Mouse (Mus musculus) forebrain, postnatal 0 days (tissue): ENCODE measurements around the gene Lancl2. TPM values are rescaled to one million over a fixed set of nuclear protein-coding genes. Genes with fewer than 3 reads are reported as not detected.

Experiments
- ATAC-seq: fragments of 200-750 bp; cut with Nextera tagmentation; 2 replicates; pipeline ENCODE4 v1.8.0; 2017; ENCODE audit warnings: mild to moderate bottlenecking, moderate library complexity
- DNase-seq: peaks from one replicate; pipeline ENCODE4 v3.0.0-alpha.2; 2015
- H3K27ac ChIP-seq: fragments of 300-500 bp; sonication (generic); 2 replicates; pipeline ENCODE4 v1.5.1; 2014; ENCODE audit warnings: low read depth, mild to moderate bottlenecking, antibody characterized with exemption, low read length, moderate library complexity, mixed read lengths
- H3K27me3 ChIP-seq: fragments of 300-500 bp; sonication (generic); 2 replicates; pipeline ENCODE4 v1.6.1; 2014; ENCODE audit warnings: mild to moderate bottlenecking, low read length, mixed read lengths; ENCODE audit not compliant: insufficient read depth
- H3K36me3 ChIP-seq: fragments of 300-500 bp; sonication (generic); 2 replicates; pipeline ENCODE4 v1.6.1; 2014; ENCODE audit warnings: mild to moderate bottlenecking, moderate library complexity; ENCODE audit not compliant: insufficient read depth
- H3K4me1 ChIP-seq: fragments of 300-500 bp; sonication (generic); 2 replicates; pipeline ENCODE4 v1.6.1; 2014; ENCODE audit warnings: antibody characterized with exemption; ENCODE audit not compliant: insufficient read depth
- H3K4me2 ChIP-seq: fragments of 300-500 bp; sonication (generic); 2 replicates; pipeline ENCODE4 v1.6.1; 2014; ENCODE audit warnings: low read depth, mild to moderate bottlenecking, moderate library complexity
- H3K4me3 ChIP-seq: fragments of 300-500 bp; sonication (generic); 2 replicates; pipeline ENCODE4 v1.5.1; 2014; ENCODE audit warnings: low read depth, low read length, mixed read lengths
- H3K9ac ChIP-seq: fragments of 300-500 bp; sonication (generic); 2 replicates; pipeline ENCODE4 v1.6.1; 2014; ENCODE audit warnings: mild to moderate bottlenecking
- H3K9me3 ChIP-seq: fragments of 300-500 bp; sonication (generic); 2 replicates; pipeline ENCODE4 v1.6.1; 2016; ENCODE audit warnings: low read length
- CTCF ChIP-seq: sonication (generic); IDR thresholded peaks from 2 replicates; pipeline ENCODE4 v1.5.1; 2016; ENCODE audit warnings: antibody characterized with exemption, control low read depth, low read depth
- WGBS: fragments of 180-500 bp; shearing (Covaris S2); extraction: QIAGEN DNeasy Blood & Tissue Kit; methylation state at CpG from one replicate; pipeline ENCODE4 v1.1.7; 2014; 5-methylcytosine and 5-hydroxymethylcytosine counted together
- polyA plus RNA-seq: library from polyadenylated mRNA; unstranded; fragments of >200 nt; fragmentation: Nextera tagmentation; extraction: Ambion mirVana; gene quantifications from 2 replicates; pipeline ENCODE4 v1.2.1, GENCODE M21; 2015
- total RNA-seq: library from RNA; depleted of rRNA; stranded (reverse); fragments of >200 nt; gene quantifications from 2 replicates; pipeline ENCODE4 v1.2.3, GENCODE M21; 2014; rRNA removed

The Lancl2 gene
- total RNA-seq = 146 and 150 TPM in 2 replicates
- 76.0 and 102 TPM in 2 replicates for polyA plus RNA-seq

DNA sequence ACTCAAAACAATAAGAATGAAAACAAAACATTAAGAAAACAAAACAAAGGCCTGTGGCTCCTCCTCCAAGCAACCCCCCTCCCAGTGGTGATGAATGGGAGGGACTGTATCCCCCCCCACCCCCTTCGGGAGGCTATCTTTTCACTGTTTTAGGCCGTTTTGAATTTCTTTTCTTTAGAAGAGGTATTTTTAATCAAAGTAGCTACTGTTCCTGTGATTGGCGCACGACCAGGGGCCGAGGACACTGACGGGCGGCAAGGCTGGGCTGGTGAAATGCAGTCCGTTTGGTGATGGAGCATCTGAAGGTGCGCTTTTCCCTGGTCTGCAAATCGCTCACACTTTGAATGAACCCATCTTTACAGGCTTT lies at the start of gene Lancl2:
Gene Lancl2 (plus strand): TSS at position 165 of the 367 bp plus-strand sequence.
- ATAC-seq (peak; percentile 30), DNase-seq (no peak)
- Histone ChIP-seq H3K9ac (peak within 1 kb of the TSS; percentile 98), H3K4me2 (peak within 1 kb of the TSS; percentile 66), H3K4me3 (peak within 1 kb of the TSS; percentile 83), H3K36me3 (no peaks in the 10 kb centered on the region), H3K27me3 (no peaks in the 10 kb centered on the region), H3K27ac (peak within 1 kb of the TSS; percentile 99), H3K4me1 (peaks cover 11% of the 10 kb centered on the region; the same call in 1 of the 2 replicates), H3K9me3 (no peaks in the 10 kb centered on the region)
- WGBS = under 1% methylated on average over 10 of the region's 10 CpGs
- no peak for TF ChIP-seq CTCF

DNA sequence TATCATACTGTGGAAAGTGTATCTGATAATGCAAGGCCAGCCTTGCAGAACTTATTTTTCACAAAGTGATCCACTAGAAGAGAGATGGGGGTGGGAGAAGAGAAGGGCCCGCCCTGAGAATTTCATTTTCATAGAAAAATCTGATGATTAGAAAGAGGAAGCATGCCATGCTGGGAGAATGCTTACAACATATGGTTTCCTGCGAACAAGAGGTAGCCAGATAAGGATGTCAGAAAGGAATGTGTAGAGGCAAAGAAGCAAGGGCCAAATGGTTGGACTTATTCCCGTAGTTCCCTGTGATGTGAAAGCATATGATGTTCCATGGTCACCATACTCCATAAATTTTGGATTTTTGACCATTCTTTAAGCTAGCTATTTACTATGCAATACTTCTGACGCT lies 41.0 kb upstream of the Lancl2 start:
- H3K9ac ChIP-seq = no peak overlapping the region
- H3K4me1 ChIP-seq = no peaks in the 10 kb centered on the region
- H3K27ac ChIP-seq = no peak overlapping the region
- H3K4me3 ChIP-seq = no peak overlapping the region
- no peaks in the 10 kb centered on the region for H3K9me3 ChIP-seq
- ATAC-seq (no peak), DNase-seq (no peak)
- no peak for TF ChIP-seq CTCF
- H3K27me3 ChIP-seq = no peaks in the 10 kb centered on the region
- H3K36me3 ChIP-seq = no peaks in the 10 kb centered on the region
- WGBS = 88% methylated on average over 4 of the region's 4 CpGs
- no peak overlapping the region for H3K4me2 ChIP-seq

DNA sequence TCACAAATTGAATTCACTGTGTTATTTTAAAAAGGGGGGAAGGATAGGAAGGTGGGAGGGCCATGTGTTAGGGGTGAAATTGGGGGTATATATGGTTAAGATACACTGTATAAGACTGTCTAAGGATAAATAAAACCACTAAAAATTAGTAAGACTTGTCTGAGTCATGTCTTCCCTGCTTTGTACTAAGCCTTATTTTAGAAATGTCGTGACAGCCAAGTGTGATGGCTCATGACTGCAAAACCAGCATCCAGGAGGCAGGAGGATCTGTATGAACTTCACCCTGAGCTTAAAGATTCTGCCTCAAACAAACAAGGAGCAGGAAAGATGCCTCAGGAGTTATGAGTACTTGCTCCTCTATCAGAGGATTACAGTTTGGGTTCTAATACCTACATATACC lies 18.2 kb upstream of the Lancl2 start:
- no peaks in the 10 kb centered on the region for H3K27me3 ChIP-seq
- ATAC-seq = no peak
- H3K4me1 ChIP-seq = no peaks in the 10 kb centered on the region
- H3K4me3 ChIP-seq = no peak overlapping the region
- no peak for TF ChIP-seq CTCF
- H3K4me2 ChIP-seq = no peak overlapping the region
- no peaks in the 10 kb centered on the region for H3K36me3 ChIP-seq
- no peak overlapping the region for H3K27ac ChIP-seq
- H3K9me3 ChIP-seq = no peaks in the 10 kb centered on the region
- WGBS = 100% methylated on average over 1 of the region's 1 CpGs
- no peak for DNase-seq
- H3K9ac ChIP-seq = no peak overlapping the region

DNA sequence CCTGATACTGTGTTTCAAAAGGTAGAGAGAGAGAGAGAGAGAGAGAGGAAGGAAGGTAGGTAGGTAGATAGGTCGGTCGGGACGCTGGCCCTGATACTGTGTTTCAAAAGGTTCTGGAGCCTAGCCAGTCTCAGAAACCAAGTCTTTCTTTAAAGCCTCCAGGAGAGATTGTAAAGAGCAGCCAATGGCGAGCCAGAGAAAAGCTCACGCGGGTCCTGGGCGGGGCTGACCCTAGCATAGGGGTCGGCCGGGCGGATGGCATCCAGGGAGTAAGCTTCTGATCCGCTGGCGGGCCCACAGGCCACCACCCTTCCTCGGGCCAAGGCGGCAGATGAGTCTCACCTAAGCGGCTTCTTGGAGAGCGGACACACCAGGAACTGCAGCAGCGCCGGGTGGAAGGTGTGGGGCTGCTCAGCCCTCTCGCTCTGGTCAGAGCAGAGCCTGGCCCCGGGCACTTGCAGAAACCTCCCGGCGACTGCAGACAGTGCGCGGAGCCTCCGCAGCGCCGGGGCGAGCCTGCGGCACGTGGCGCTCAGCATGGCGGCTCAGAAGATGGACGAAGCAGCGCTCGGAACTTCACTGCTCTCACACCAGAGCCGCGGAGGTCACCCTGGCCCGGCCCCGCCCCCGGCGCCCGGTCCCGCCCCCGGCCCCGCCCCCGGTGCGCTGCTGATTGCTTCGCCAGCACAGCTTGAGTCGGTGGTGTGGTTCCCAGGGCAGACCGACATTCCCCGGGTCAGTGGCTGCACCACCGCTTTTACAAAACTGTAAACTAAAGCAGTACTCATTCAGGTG lies 10.7 kb upstream of the Lancl2 start, which contains the start of gene Pyurf:
Gene Pyurf (minus strand): TSS at position 612 of the 795 bp plus-strand sequence.
- peak within 1 kb of the TSS; percentile 81 for H3K27ac ChIP-seq
- peak within 1 kb of the TSS; percentile 91 for H3K4me2 ChIP-seq
- no peaks in the 10 kb centered on the region for H3K36me3 ChIP-seq
- H3K4me1 ChIP-seq = no peaks in the 10 kb centered on the region
- H3K9ac ChIP-seq = peak within 1 kb of the TSS; percentile 91
- H3K27me3 ChIP-seq = no peaks in the 10 kb centered on the region
- ATAC-seq (peak; percentile 98), DNase-seq (peak; percentile 89)
- TF ChIP-seq CTCF = peak; percentile 25; the same call in 1 of the 2 replicates
- H3K9me3 ChIP-seq = no peaks in the 10 kb centered on the region
- WGBS = 3% methylated on average over 45 of the region's 52 CpGs
- H3K4me3 ChIP-seq = peak within 1 kb of the TSS; percentile 77

DNA sequence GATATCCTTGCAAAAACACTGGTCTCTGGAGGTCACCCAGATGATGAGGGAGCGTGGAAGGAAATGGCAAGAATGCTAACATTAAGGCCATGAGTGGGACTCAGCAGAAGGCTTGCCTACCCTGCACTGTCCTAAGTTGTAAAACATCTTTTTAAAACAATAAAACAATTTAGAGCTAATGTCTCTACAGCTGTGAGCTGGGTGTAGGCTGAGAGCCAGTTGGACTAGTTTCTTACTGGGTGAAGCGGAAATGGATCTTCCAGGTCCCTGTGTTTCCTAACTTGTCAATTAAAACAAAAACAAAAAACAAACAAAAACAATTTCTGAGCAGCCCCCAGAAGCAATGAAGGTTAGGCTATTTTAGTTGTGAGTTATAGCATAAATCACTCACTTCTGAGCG lies 9.2 kb upstream of the Lancl2 start:
- WGBS = 93% methylated on average over 3 of the region's 3 CpGs
- Histone ChIP-seq H3K4me3 (no peak overlapping the region), H3K4me2 (no peak overlapping the region), H3K27me3 (no peaks in the 10 kb centered on the region), H3K4me1 (no peaks in the 10 kb centered on the region), H3K36me3 (no peaks in the 10 kb centered on the region), H3K27ac (no peak overlapping the region), H3K9me3 (no peaks in the 10 kb centered on the region), H3K9ac (no peak overlapping the region)
- ATAC-seq (no peak), DNase-seq (no peak)
- no peak for TF ChIP-seq CTCF

DNA sequence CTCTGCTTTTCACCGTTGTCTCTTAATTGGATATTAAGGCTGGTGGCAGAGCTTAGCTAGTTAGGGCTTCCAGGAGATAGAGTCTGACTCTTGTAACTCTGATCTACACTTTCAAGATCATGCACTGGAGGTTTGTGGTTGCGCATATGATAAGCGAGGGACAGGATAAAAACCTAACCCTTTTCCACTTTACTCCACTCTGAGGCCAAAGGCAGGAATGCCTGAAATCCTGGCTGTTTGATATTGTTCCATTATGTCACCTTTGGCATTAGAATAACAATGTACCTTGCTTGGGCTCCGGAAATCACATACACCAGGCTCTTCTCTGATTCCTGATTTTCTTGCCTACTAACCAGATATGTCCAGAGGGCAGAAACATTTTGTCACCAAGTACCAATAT lies 654 bp upstream of the Lancl2 start:
- DNase-seq (peak; percentile 51), ATAC-seq (no peak)
- H3K4me3 ChIP-seq = peak overlapping the region; percentile 83
- no peaks in the 10 kb centered on the region for H3K9me3 ChIP-seq
- H3K36me3 ChIP-seq = no peaks in the 10 kb centered on the region
- no peak for TF ChIP-seq CTCF
- no peaks in the 10 kb centered on the region for H3K27me3 ChIP-seq
- H3K9ac ChIP-seq = peak overlapping the region; percentile 98
- peak overlapping the region; percentile 99 for H3K27ac ChIP-seq
- H3K4me2 ChIP-seq = peak overlapping the region; percentile 66
- 46% methylated on average over 4 of the region's 4 CpGs for WGBS
- H3K4me1 ChIP-seq = peaks cover 11% of the 10 kb centered on the region; the same call in 1 of the 2 replicates
